Mouse (Mus musculus): ENCODE data around the gene Tcf15. TPM values are rescaled to one million over a fixed set of nuclear protein-coding genes. Genes with fewer than 3 reads are reported as not detected.

The Tcf15 gene
- polyA plus RNA-seq, 1 experiment from 2014 or later, result 10.3 TPM

GRCm38 (mm10) chr2:152132016-152132415, 11.3 kb upstream of the Tcf15 start:
- no peak for DNase-seq (ENCODE audit: low spot score)
- peaks cover 12% of the 10 kb centered on the region for H3K4me1 ChIP-seq
- H3K36me3 ChIP-seq (replicated peaks), result no peaks in the 10 kb centered on the region
- no peaks in the 10 kb centered on the region; the same call in 1 of the 2 replicates for H3K27me3 ChIP-seq (replicated peaks; ENCODE audit: low read depth, poor library complexity, severe bottlenecking)
- no peak overlapping the region for H3K4me3 ChIP-seq
- H3K27ac ChIP-seq (replicated peaks), result no peak overlapping the region
- H3K9me3 ChIP-seq, result no peaks in the 10 kb centered on the region
- 54% methylated on average over 9 of the region's 9 CpGs for WGBS

- peaks cover 12% of the 10 kb centered on the region for H3K4me1 ChIP-seq
- H3K4me3 ChIP-seq, result no peak overlapping the region
- no peak overlapping the region for H3K27ac ChIP-seq (replicated peaks)
- no peaks in the 10 kb centered on the region for H3K9me3 ChIP-seq
- no peak for DNase-seq (ENCODE audit: low spot score)
- H3K27me3 ChIP-seq (replicated peaks; ENCODE audit: low read depth, poor library complexity, severe bottlenecking), result no peaks in the 10 kb centered on the region; the same call in 1 of the 2 replicates
- 75% methylated on average over 8 of the region's 8 CpGs for WGBS
- H3K36me3 ChIP-seq (replicated peaks), result no peaks in the 10 kb centered on the region
Measured at GRCm38 (mm10) chr2:152132691-152133090, 10.7 kb upstream of the Tcf15 start.

- no peak overlapping the region for H3K4me3 ChIP-seq
- no peak for DNase-seq (ENCODE audit: low spot score)
- no peak overlapping the region for H3K27ac ChIP-seq (replicated peaks)
- 74% methylated on average over 10 of the region's 10 CpGs for WGBS
- H3K9me3 ChIP-seq, result no peaks in the 10 kb centered on the region
- H3K27me3 ChIP-seq (replicated peaks; ENCODE audit: low read depth, poor library complexity, severe bottlenecking), result peaks cover 56% of the 10 kb centered on the region
- peaks cover 35% of the 10 kb centered on the region for H3K4me1 ChIP-seq
- H3K36me3 ChIP-seq (replicated peaks), result no peaks in the 10 kb centered on the region
Measured at GRCm38 (mm10) chr2:152139191-152139987, 4.0 kb upstream of the Tcf15 start.

- no peak for DNase-seq (ENCODE audit: low spot score)
Measured at GRCm38 (mm10) chr2:152140941-152141340, 2.4 kb upstream of the Tcf15 start.

GRCm38 (mm10) chr2:152141491-152141890, 1.9 kb upstream of the Tcf15 start:
- Histone ChIP-seq H3K4me3 (peak overlapping the region; percentile 65), H3K36me3 (replicated peaks) (no peaks in the 10 kb centered on the region), H3K27ac (replicated peaks) (peak overlapping the region; percentile 75), H3K4me1 (peaks cover 40% of the 10 kb centered on the region), H3K27me3 (replicated peaks; ENCODE audit: low read depth, poor library complexity, severe bottlenecking) (peaks cover 77% of the 10 kb centered on the region), H3K9me3 (no peaks in the 10 kb centered on the region)
- no peak for DNase-seq (ENCODE audit: low spot score)
- WGBS, result 25% methylated on average over 1 of the region's 1 CpGs

More at GRCm38 (mm10) chr2:152140941-152141340, 2.4 kb upstream of the Tcf15 start:
- 30% methylated on average over 11 of the region's 11 CpGs for WGBS
- Histone ChIP-seq H3K9me3 (no peaks in the 10 kb centered on the region), H3K36me3 (replicated peaks) (no peaks in the 10 kb centered on the region), H3K27me3 (replicated peaks; ENCODE audit: low read depth, poor library complexity, severe bottlenecking) (peaks cover 71% of the 10 kb centered on the region), H3K27ac (replicated peaks) (no peak overlapping the region), H3K4me3 (no peak overlapping the region), H3K4me1 (peaks cover 40% of the 10 kb centered on the region)

- peak overlapping the region; percentile 75 for H3K27ac ChIP-seq (replicated peaks)
- DNase-seq (ENCODE audit: low spot score), result peak; percentile 79
- 0% methylated on average over 13 of the region's 13 CpGs for WGBS
- peak overlapping the region; percentile 65 for H3K4me3 ChIP-seq
- peaks cover 82% of the 10 kb centered on the region for H3K27me3 ChIP-seq (replicated peaks; ENCODE audit: low read depth, poor library complexity, severe bottlenecking)
- H3K4me1 ChIP-seq, result peaks cover 41% of the 10 kb centered on the region
- no peaks in the 10 kb centered on the region for H3K36me3 ChIP-seq (replicated peaks)
- no peaks in the 10 kb centered on the region for H3K9me3 ChIP-seq
Measured at GRCm38 (mm10) chr2:152142046-152142445, 1.3 kb upstream of the Tcf15 start.

GRCm38 (mm10) chr2:152142571-152142970, 790 bp upstream of the Tcf15 start:
- peaks cover 88% of the 10 kb centered on the region for H3K27me3 ChIP-seq (replicated peaks; ENCODE audit: low read depth, poor library complexity, severe bottlenecking)
- H3K36me3 ChIP-seq (replicated peaks), result no peaks in the 10 kb centered on the region
- WGBS, result 4% methylated on average over 11 of the region's 11 CpGs
- peak overlapping the region; percentile 65 for H3K4me3 ChIP-seq
- 0 out of 2 replicates have a peak overlapping the region, but pooled peaks have one; percentile 75 for H3K27ac ChIP-seq (replicated peaks)
- no peaks in the 10 kb centered on the region for H3K9me3 ChIP-seq
- peaks cover 44% of the 10 kb centered on the region for H3K4me1 ChIP-seq
- DNase-seq (ENCODE audit: low spot score), result no peak

- Histone ChIP-seq H3K27me3 (replicated peaks; ENCODE audit: low read depth, poor library complexity, severe bottlenecking) (peaks cover 97% of the 10 kb centered on the region), H3K36me3 (replicated peaks) (no peaks in the 10 kb centered on the region), H3K27ac (replicated peaks) (peak overlapping the region; percentile 70; the same call in 1 of the 2 replicates), H3K4me3 (peak overlapping the region; percentile 65), H3K9me3 (no peaks in the 10 kb centered on the region), H3K4me1 (peaks cover 44% of the 10 kb centered on the region)
- no peak for DNase-seq (ENCODE audit: low spot score)
- WGBS, result 14% methylated on average over 9 of the region's 9 CpGs
Measured at GRCm38 (mm10) chr2:152144158-152144450, 743 bp downstream of the Tcf15 start.

GRCm38 (mm10) chr2:152144501-152144900, 1.1 kb downstream of the Tcf15 start:
- peaks cover 93% of the 10 kb centered on the region for H3K27me3 ChIP-seq (replicated peaks; ENCODE audit: low read depth, poor library complexity, severe bottlenecking)
- no peak overlapping the region for H3K27ac ChIP-seq (replicated peaks)
- peak overlapping the region; percentile 65 for H3K4me3 ChIP-seq
- DNase-seq (ENCODE audit: low spot score), result no peak
- H3K4me1 ChIP-seq, result peaks cover 44% of the 10 kb centered on the region
- 53% methylated on average over 5 of the region's 5 CpGs for WGBS
- no peaks in the 10 kb centered on the region for H3K36me3 ChIP-seq (replicated peaks)
- H3K9me3 ChIP-seq, result no peaks in the 10 kb centered on the region

GRCm38 (mm10) chr2:152145711-152146110, 2.4 kb downstream of the Tcf15 start:
- no peaks in the 10 kb centered on the region for H3K9me3 ChIP-seq
- 60% methylated on average over 2 of the region's 2 CpGs for WGBS
- H3K27me3 ChIP-seq (replicated peaks; ENCODE audit: low read depth, poor library complexity, severe bottlenecking), result peaks cover 81% of the 10 kb centered on the region
- H3K27ac ChIP-seq (replicated peaks), result no peak overlapping the region
- H3K4me3 ChIP-seq, result no peak overlapping the region
- DNase-seq (ENCODE audit: low spot score), result no peak
- peaks cover 55% of the 10 kb centered on the region for H3K4me1 ChIP-seq
- H3K36me3 ChIP-seq (replicated peaks), result no peaks in the 10 kb centered on the region

GRCm38 (mm10) chr2:152147079-152147478, 3.7 kb downstream of the Tcf15 start:
- 53% methylated on average over 3 of the region's 3 CpGs for WGBS
- peaks cover 42% of the 10 kb centered on the region for H3K4me1 ChIP-seq
- H3K36me3 ChIP-seq (replicated peaks), result no peaks in the 10 kb centered on the region
- H3K27me3 ChIP-seq (replicated peaks; ENCODE audit: low read depth, poor library complexity, severe bottlenecking), result peaks cover 67% of the 10 kb centered on the region
- DNase-seq (ENCODE audit: low spot score), result no peak
- no peaks in the 10 kb centered on the region for H3K9me3 ChIP-seq
- no peak overlapping the region for H3K4me3 ChIP-seq
- no peak overlapping the region for H3K27ac ChIP-seq (replicated peaks)

GRCm38 (mm10) chr2:152148675-152149074, 5.3 kb downstream of the Tcf15 start:
- peaks cover 31% of the 10 kb centered on the region for H3K4me1 ChIP-seq
- H3K4me3 ChIP-seq, result no peak overlapping the region
- H3K36me3 ChIP-seq (replicated peaks), result no peaks in the 10 kb centered on the region
- peaks cover 51% of the 10 kb centered on the region for H3K27me3 ChIP-seq (replicated peaks; ENCODE audit: low read depth, poor library complexity, severe bottlenecking)
- no peak overlapping the region for H3K27ac ChIP-seq (replicated peaks)
- no peaks in the 10 kb centered on the region for H3K9me3 ChIP-seq
- 85% methylated on average over 9 of the region's 9 CpGs for WGBS
- DNase-seq (ENCODE audit: low spot score), result no peak

- DNase-seq (ENCODE audit: low spot score), result no peak
- peak overlapping the region; percentile 35; the same call in 1 of the 2 replicates for H3K27ac ChIP-seq (replicated peaks)
- peaks cover 21% of the 10 kb centered on the region for H3K4me1 ChIP-seq
- 36% methylated on average over 4 of the region's 4 CpGs for WGBS
- H3K9me3 ChIP-seq, result no peaks in the 10 kb centered on the region
- no peaks in the 10 kb centered on the region for H3K36me3 ChIP-seq (replicated peaks)
- H3K4me3 ChIP-seq, result no peak overlapping the region
- H3K27me3 ChIP-seq (replicated peaks; ENCODE audit: low read depth, poor library complexity, severe bottlenecking), result peaks cover 39% of the 10 kb centered on the region
Measured at GRCm38 (mm10) chr2:152149891-152150290, 6.5 kb downstream of the Tcf15 start.

All from embryonic facial prominence, embryonic 10.5 days (tissue).